Mouse (Mus musculus): ENCODE measurements around the gene 1190002N15Rik. TPM values are rescaled to one million over a fixed set of nuclear protein-coding genes. Genes with fewer than 3 reads are reported as not detected.

Gene 1190002N15Rik
- polyA plus RNA-seq (2012; rRNA removed; ENCODE audit: low replicate concordance), result 11.1 and 15.0 TPM in 2 replicates

DNA sequence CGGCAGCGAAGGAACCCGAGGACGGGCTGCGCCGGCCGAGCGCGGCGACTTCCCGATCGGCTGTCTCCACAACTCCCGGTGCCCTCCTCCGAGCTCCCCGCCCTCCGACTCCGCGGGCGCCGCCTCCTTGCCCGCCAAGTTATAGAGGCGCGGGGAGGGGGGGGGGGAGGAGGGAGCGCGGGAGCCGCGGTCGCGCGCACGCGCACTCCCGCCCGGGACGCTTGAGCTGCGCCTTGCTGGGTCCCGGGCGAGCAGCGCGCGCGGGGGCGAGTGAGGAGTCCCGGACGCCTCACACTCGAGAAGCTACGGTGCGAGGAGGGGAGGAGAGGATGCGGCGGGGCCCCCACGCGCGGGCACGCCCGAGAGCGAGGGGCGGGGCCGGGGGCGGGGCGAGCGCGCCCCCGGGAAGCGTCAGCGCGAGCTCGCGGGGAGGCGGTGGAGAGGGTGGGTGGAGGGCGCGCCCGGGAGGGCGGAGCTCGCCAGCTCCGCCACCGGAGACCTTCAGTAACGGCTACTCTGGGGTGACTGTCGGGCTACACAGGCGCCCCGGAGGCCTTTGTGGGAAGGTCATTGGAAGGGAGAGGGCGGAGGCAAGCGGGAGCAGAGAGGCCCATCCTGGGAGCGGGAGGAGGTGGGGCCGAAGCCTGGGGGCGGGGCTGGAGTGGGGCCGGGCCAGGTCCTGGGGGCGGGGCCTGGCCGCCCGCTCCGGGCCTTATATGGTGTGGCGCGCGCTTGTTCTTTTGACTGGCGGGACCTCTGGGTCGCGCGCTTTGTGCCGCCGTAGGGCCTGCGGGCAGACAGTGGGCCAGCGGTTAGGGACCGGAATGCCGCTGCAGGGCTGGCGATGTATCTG is at the start of gene 1190002N15Rik:
TSS of gene 1190002N15Rik (minus strand) at position 112 of the 853 bp plus-strand sequence.

Other genes starting within 250 kb of the 1190002N15Rik start
- gene Slc9a9, start 131.8 kb upstream of the 1190002N15Rik start, polyA plus RNA-seq (2012; rRNA removed; ENCODE audit: low replicate concordance), result 4.0 and 9.1 TPM in 2 replicates

Measured in subcutaneous adipose tissue, adult 2 months (tissue).